Mouse (Mus musculus): ENCODE measurements around the gene Gldc. TPM values are rescaled to one million over a fixed set of nuclear protein-coding genes. Genes with fewer than 3 reads are reported as not detected.

Gldc gene
- polyA plus RNA-seq, 1 experiment: not detected

DNA sequence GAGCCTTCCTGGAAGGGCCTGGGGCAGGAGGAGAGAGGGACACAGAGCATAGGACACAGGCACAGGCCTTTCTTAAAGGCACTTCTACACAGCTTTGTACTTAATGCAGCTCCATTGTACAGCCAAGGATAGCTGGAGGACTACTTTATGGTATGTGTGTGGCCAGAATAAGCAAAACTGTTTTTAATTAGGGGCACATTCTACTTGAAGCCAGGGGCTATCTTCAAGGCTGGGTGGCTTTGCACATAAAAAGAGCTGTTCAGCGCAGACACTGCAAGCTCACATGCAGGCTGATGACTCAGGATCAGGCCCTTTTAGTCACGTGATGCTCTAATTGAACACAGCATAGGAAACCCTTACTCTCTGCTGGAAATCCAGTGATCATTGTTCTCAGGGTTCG, 79.0 kb downstream of the Gldc start:
- H3K36me3 ChIP-seq (replicated peaks; ENCODE audit: low read length): peaks cover 77% of the 10 kb centered on the region
- no peaks in the 10 kb centered on the region for H3K4me1 ChIP-seq
- no peak overlapping the region for H3K4me3 ChIP-seq (replicated peaks)
- peaks cover 30% of the 10 kb centered on the region for H3K9me3 ChIP-seq
- TF ChIP-seq FLI1 (IDR thresholded peaks at IDR 0.05; ENCODE audit: low read length): no peak
- no peak for TF ChIP-seq GATA1 (IDR thresholded peaks at IDR 0.05; ENCODE audit: borderline replicate concordance, low read length)
- H3K27me3 ChIP-seq (replicated peaks): no peaks in the 10 kb centered on the region

DNA sequence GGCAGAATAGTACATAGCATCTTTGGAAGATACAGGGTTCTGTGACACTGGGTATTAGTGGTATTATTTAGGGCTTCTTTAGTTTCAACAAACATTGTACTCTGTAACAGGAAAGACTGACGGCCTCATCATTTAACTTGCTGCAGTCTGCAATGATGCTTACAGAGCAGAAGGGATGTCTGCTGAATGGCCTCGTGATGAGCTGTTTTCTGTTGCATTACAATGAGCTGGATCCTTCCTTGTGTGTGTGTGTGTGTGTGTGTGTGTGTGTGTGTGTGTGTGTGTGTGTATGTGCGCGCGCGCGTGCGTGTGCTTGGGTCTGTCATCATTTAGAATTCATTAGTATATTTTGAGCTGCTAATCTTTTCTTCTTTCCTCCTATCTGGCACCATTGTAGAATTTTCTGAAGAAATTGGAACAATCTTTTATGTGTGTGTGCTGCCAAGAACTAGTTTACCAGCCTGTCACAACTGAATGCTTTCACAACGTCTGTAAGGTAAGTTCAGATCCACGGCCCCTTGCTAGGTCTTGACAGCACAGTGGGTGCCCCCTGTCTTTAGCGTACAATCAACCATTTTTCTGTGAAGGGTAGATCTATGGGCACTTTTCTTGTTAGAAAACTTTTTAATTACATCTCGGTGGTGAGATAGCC, 83.5 kb downstream of the Gldc start:
- Histone ChIP-seq H3K27me3 (replicated peaks) (no peaks in the 10 kb centered on the region), H3K9me3 (no peaks in the 10 kb centered on the region), H3K4me1 (no peaks in the 10 kb centered on the region), H3K36me3 (replicated peaks; ENCODE audit: low read length) (peaks cover 99% of the 10 kb centered on the region), H3K4me3 (replicated peaks) (no peak overlapping the region)
- no peak for TF ChIP-seq GATA1 (IDR thresholded peaks at IDR 0.05; ENCODE audit: borderline replicate concordance, low read length)
- no peak for TF ChIP-seq FLI1 (IDR thresholded peaks at IDR 0.05; ENCODE audit: low read length)

DNA sequence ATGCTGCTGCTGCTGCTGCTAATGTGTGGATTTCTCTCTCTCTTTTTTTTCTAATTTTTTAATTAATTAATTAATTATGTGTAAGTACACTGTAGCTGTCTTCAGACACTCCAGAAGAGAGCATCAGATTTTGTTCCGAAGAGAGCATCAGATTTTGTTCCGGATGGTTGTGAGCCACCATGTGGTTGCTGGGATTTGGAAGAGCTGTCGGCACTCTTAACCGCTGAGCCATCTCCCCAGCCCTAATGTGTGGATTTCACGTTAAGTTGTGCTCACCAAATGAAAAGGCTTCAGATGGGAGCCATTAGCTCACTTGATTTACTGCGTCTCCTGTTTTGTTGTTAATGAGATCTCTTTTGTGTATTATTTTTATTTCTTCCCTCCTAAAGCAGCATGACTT, 85.1 kb downstream of the Gldc start:
- Histone ChIP-seq H3K36me3 (replicated peaks; ENCODE audit: low read length) (peaks cover 97% of the 10 kb centered on the region), H3K27me3 (replicated peaks) (no peaks in the 10 kb centered on the region), H3K4me1 (no peaks in the 10 kb centered on the region), H3K9me3 (no peaks in the 10 kb centered on the region), H3K4me3 (replicated peaks) (no peak overlapping the region)
- TF ChIP-seq GATA1 (IDR thresholded peaks at IDR 0.05; ENCODE audit: borderline replicate concordance, low read length) (no peak), FLI1 (IDR thresholded peaks at IDR 0.05; ENCODE audit: low read length) (no peak)

- peaks cover 61% of the 10 kb centered on the region for H3K36me3 ChIP-seq (replicated peaks; ENCODE audit: low read length)
- TF ChIP-seq GATA1 (IDR thresholded peaks at IDR 0.05; ENCODE audit: borderline replicate concordance, low read length) (no peak), FLI1 (IDR thresholded peaks at IDR 0.05; ENCODE audit: low read length) (no peak)
These were observed 109.4 kb downstream of the Gldc start for GRCm38 (mm10) chr19:30065797-30066196.

DNA sequence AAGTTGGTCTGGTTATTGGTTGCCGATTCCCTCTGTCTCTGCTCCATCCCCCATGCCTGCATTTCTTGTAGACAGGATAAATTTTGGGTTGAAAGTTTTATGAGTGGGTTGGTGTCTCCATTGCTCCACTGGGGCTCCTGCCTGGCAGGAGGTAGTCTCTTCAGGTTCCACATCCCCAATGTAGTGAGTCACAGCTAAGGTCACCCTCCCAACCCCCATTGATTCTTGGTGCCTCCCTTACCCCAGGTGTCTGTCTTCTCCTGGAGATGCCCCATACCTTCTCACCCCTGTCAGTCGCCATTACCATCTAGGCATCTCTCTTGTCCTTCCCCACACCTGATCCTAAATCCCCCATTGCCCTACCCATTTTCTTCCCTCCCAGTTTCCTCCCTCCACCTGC, 121.0 kb downstream of the Gldc start:
- Histone ChIP-seq H3K4me3 (replicated peaks) (no peak overlapping the region), H3K4me1 (peaks cover 43% of the 10 kb centered on the region), H3K36me3 (replicated peaks; ENCODE audit: low read length) (peaks cover 60% of the 10 kb centered on the region), H3K9me3 (no peaks in the 10 kb centered on the region), H3K27me3 (replicated peaks) (no peaks in the 10 kb centered on the region)
- TF ChIP-seq GATA1 (IDR thresholded peaks at IDR 0.05; ENCODE audit: borderline replicate concordance, low read length) (no peak), FLI1 (IDR thresholded peaks at IDR 0.05; ENCODE audit: low read length) (no peak)

More at GRCm38 (mm10) chr19:30065797-30066196, 109.4 kb downstream of the Gldc start:
- H3K9me3 ChIP-seq: no peaks in the 10 kb centered on the region
- H3K4me1 ChIP-seq: peaks cover 24% of the 10 kb centered on the region
- no peak overlapping the region for H3K4me3 ChIP-seq (replicated peaks)
- no peaks in the 10 kb centered on the region for H3K27me3 ChIP-seq (replicated peaks)

DNA sequence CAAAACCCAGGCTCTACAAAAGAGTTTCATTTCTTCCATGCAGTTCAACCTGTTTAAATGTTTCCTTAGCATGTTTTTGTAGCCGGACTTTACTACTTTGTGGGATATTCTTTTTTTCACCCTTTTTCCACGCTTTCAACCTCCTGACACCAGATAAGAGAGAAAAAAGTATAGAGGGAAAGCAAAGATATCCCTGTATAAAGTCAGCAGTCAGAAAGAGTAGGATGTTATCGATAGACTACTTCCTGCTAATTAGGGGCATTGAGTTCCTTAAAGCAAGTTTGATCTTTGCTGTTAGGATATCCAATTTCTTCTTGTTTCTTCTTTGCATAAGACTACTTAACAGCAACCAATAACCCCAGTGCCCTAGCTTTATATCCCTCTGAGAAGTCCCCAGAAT, 123.8 kb downstream of the Gldc start:
- Histone ChIP-seq H3K4me1 (peaks cover 50% of the 10 kb centered on the region), H3K9me3 (peaks cover 6% of the 10 kb centered on the region), H3K36me3 (replicated peaks; ENCODE audit: low read length) (peaks cover 63% of the 10 kb centered on the region), H3K27me3 (replicated peaks) (no peaks in the 10 kb centered on the region), H3K4me3 (replicated peaks) (no peak overlapping the region)
- TF ChIP-seq FLI1 (IDR thresholded peaks at IDR 0.05; ENCODE audit: low read length): no peak
- no peak for TF ChIP-seq GATA1 (IDR thresholded peaks at IDR 0.05; ENCODE audit: borderline replicate concordance, low read length)

DNA sequence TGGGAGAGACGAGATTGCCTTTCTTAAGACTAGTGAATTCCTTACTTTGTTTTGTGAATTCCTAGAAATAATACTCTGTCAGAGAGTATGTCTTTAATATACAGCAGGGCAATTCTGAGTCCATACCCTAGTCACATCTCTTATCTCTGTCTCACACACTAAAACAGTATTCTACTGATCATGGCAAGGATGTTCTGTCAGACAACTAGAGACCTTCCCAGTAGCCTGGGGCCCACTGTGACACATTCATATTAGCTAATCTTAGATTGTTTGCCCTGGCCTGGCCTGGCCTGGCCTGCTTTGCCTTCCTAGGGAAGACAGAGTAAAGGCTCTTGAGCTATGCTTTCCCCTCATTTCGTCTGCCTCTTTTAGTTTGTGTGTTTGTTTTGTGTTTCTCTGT, 124.6 kb downstream of the Gldc start:
- Histone ChIP-seq H3K4me1 (peaks cover 50% of the 10 kb centered on the region), H3K36me3 (replicated peaks; ENCODE audit: low read length) (peaks cover 66% of the 10 kb centered on the region), H3K4me3 (replicated peaks) (no peak overlapping the region), H3K9me3 (peaks cover 7% of the 10 kb centered on the region), H3K27me3 (replicated peaks) (no peaks in the 10 kb centered on the region)
- TF ChIP-seq GATA1 (IDR thresholded peaks at IDR 0.05; ENCODE audit: borderline replicate concordance, low read length): no peak
- no peak for TF ChIP-seq FLI1 (IDR thresholded peaks at IDR 0.05; ENCODE audit: low read length)

Other genes starting within 250 kb of the Gldc start
- not detected in 2 replicates for gene Trpd52l3, start 171.6 kb downstream of the Gldc start, polyA plus RNA-seq (2012; ENCODE audit: insufficient read depth, low replicate concordance)
- gene Uhrf2, start 144.9 kb downstream of the Gldc start, polyA plus RNA-seq (2012; ENCODE audit: insufficient read depth, low replicate concordance): 2.0 and 2.6 TPM in 2 replicates
- not detected in 2 replicates for gene Mbl2, start 57.5 kb upstream of the Gldc start, polyA plus RNA-seq (2012; ENCODE audit: insufficient read depth, low replicate concordance)

All from megakaryocyte, embryonic 14.5 days (primary cell).